In the genomic region with DNA sequence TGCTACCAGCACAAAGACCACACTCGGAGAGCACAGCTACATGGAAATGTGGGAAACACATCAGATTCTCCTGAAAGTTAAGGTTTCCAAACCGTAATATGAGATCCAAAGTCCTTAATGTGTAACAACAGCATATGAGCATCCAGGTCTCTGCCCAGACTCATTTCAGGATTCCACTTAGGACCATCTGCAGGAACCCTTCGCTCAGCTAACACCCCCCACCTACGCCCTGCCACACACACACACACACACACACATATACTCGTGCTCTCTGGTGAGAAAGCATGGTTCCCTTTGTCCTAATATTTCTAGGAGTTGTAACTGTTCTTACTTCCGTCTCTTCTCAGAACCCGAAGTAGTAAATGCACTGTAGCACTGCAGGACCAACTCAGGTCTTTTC, we compare ENCODE assay signal across 14 mouse cellular contexts.
DNase-seq lines count a peak whose midpoint lies in the region; ATAC-seq and TF ChIP-seq lines count a peak whose summit lies in the region.
"Had no signal": no experiment of that assay in that cellular context is flagged by ENCODE, and none has a peak within 500 bp of the region (broad histone marks: within the 10 kb centered on the region; RNA-seq: fewer than 3 reads in every experiment).

No protein-coding gene starts in this region.

- no peak for TF ChIP-seq CTCF in liver, adult 2 months (IDR thresholded peaks at IDR 0.05; ENCODE audit: low read depth, low read length)
- TF ChIP-seq CTCF in heart, postnatal 0 days (IDR thresholded peaks at IDR 0.05; ENCODE audit: low read depth), result no peak

- H3K27me3 ChIP-seq in heart, embryonic 10.5 days (ENCODE audit: insufficient read depth, poor library complexity, severe bottlenecking), result no peaks in the 10 kb centered on the region
- H3K27me3 ChIP-seq in liver, adult 2 months (ENCODE audit: control insufficient read depth, insufficient read depth, low read length), result no peaks in the 10 kb centered on the region
- no peaks in the 10 kb centered on the region for H3K27me3 ChIP-seq in liver, embryonic 12.5 days (replicated peaks)
- H3K27me3 ChIP-seq in heart, postnatal 0 days (ENCODE audit: control insufficient read depth, insufficient read depth, low read length), result no peaks in the 10 kb centered on the region
- no peaks in the 10 kb centered on the region for H3K27me3 ChIP-seq in stomach, embryonic 14.5 days (ENCODE audit: control insufficient read depth, insufficient read depth, low read length)

- H3K4me2 ChIP-seq in liver, embryonic 12.5 days, result no peak overlapping the region
- no peak overlapping the region for H3K4me2 ChIP-seq in heart, postnatal 0 days (ENCODE audit: low read depth, low read length)
- H3K4me2 ChIP-seq in stomach, embryonic 14.5 days (replicated peaks; ENCODE audit: low read depth, low read length), result no peak overlapping the region
- H3K4me2 ChIP-seq: midbrain, embryonic 11.5 days had no signal

- H3K9me3 ChIP-seq in heart, embryonic 10.5 days, result no peaks in the 10 kb centered on the region
- H3K9me3 ChIP-seq in liver, embryonic 12.5 days (replicated peaks), result no peaks in the 10 kb centered on the region
- no peaks in the 10 kb centered on the region for H3K9me3 ChIP-seq in heart, postnatal 0 days (replicated peaks; ENCODE audit: control insufficient read depth, low read length)
- H3K9me3 ChIP-seq in stomach, embryonic 14.5 days (ENCODE audit: control insufficient read depth, low read depth, low read length), result no peaks in the 10 kb centered on the region

- H3K4me3 ChIP-seq in heart, embryonic 10.5 days, result no peak overlapping the region
- H3K4me3 ChIP-seq in liver, adult 2 months (ENCODE audit: insufficient read depth, low read depth, low read length), result no peak overlapping the region
- no peak overlapping the region for H3K4me3 ChIP-seq in liver, embryonic 12.5 days
- H3K4me3 ChIP-seq in heart, postnatal 0 days (ENCODE audit: low read depth, low read length), result no peak overlapping the region
- H3K4me3 ChIP-seq in stomach, embryonic 14.5 days (ENCODE audit: low read depth, low read length), result no peak overlapping the region

- no peaks in the 10 kb centered on the region for H3K36me3 ChIP-seq in heart, embryonic 10.5 days
- H3K36me3 ChIP-seq in liver, adult 2 months (ENCODE audit: control insufficient read depth, insufficient read depth, low read length), result no peaks in the 10 kb centered on the region; the same call in 1 of the 2 replicates
- no peaks in the 10 kb centered on the region for H3K36me3 ChIP-seq in liver, embryonic 12.5 days
- H3K36me3 ChIP-seq in heart, postnatal 0 days (replicated peaks; ENCODE audit: control insufficient read depth, insufficient read depth, low read length), result no peaks in the 10 kb centered on the region
- no peaks in the 10 kb centered on the region for H3K36me3 ChIP-seq in stomach, embryonic 14.5 days (ENCODE audit: control insufficient read depth, insufficient read depth, low read length)

- WGBS in heart, embryonic 10.5 days, result 72% methylated on average over 7 of the region's 7 CpGs
- 72% methylated on average over 7 of the region's 7 CpGs for WGBS in liver, adult 2 months
- 55% methylated on average over 7 of the region's 7 CpGs for WGBS in liver, embryonic 12.5 days (ENCODE audit: insufficient replicate concordance)
- 68% methylated on average over 7 of the region's 7 CpGs for WGBS in heart, postnatal 0 days
- 58% methylated on average over 7 of the region's 7 CpGs for WGBS in stomach, embryonic 14.5 days

- H3K4me1 ChIP-seq in heart, embryonic 10.5 days, result peaks cover 38% of the 10 kb centered on the region
- H3K4me1 ChIP-seq in liver, adult 2 months (ENCODE audit: control insufficient read depth, insufficient read depth, low read length), result peaks cover 22% of the 10 kb centered on the region
- 0 out of 2 replicates have a peak, but pooled peaks cover 10% of the 10 kb centered on the region for H3K4me1 ChIP-seq in liver, embryonic 12.5 days
- peaks cover 43% of the 10 kb centered on the region for H3K4me1 ChIP-seq in heart, postnatal 0 days (ENCODE audit: control insufficient read depth, insufficient read depth)
- H3K4me1 ChIP-seq in stomach, embryonic 14.5 days (ENCODE audit: control insufficient read depth, insufficient read depth, low read length), result peaks cover 31% of the 10 kb centered on the region

- no peak for TF ChIP-seq EP300 in heart, postnatal 0 days (IDR thresholded peaks at IDR 0.05; ENCODE audit: low read depth)

- no peak for ATAC-seq in liver, embryonic 12.5 days
- ATAC-seq in heart, postnatal 0 days (ENCODE audit: insufficient read depth, low read depth), result no peak
- ATAC-seq in stomach, embryonic 14.5 days (ENCODE audit: insufficient number of reproducible peaks, insufficient read depth, low FRiP score, low read depth), result no peak
- ATAC-seq: forebrain, embryonic 14.5 days had no signal

- peaks cover 46% of the 10 kb centered on the region for H3K79me2 ChIP-seq in liver, adult 2 months (ENCODE audit: control insufficient read depth, insufficient read depth, low read length)

- peak; percentile 66 for DNase-seq in heart, embryonic 10.5 days (ENCODE audit: low spot score)
- no peak for DNase-seq in heart, adult 18-20 months
- DNase-seq in liver, adult 2 months (ENCODE audit: extremely low read depth, low read depth, low spot score), result no peak
- DNase-seq in heart, postnatal 0 days (ENCODE audit: low spot score), result no peak
- no peak for DNase-seq in cerebellum, adult 11 months
- DNase-seq in neural tube, embryonic 10.5 days (ENCODE audit: extremely low spot score, low spot score), result no peak
- DNase-seq: cerebellum, adult 9-10 months; kidney, adult 11 months; retina, postnatal 1 day had no signal

- H3K9ac ChIP-seq in liver, adult 2 months (ENCODE audit: low read depth, low read length), result no peak overlapping the region
- H3K9ac ChIP-seq in liver, embryonic 12.5 days, result no peak overlapping the region
- no peak overlapping the region for H3K9ac ChIP-seq in heart, postnatal 0 days (replicated peaks; ENCODE audit: low read depth, low read length)
- no peak overlapping the region for H3K9ac ChIP-seq in stomach, embryonic 14.5 days (replicated peaks; ENCODE audit: low read depth, low read length)
- H3K9ac ChIP-seq: liver, embryonic 14.5 days had no signal

- peak overlapping the region; percentile 47 for H3K27ac ChIP-seq in heart, embryonic 10.5 days
- 0 out of 2 replicates have a peak overlapping the region, but pooled peaks have one; percentile 19 for H3K27ac ChIP-seq in liver, adult 2 months (replicated peaks; ENCODE audit: insufficient read depth, low read depth, low read length)
- no peak overlapping the region for H3K27ac ChIP-seq in liver, embryonic 12.5 days
- peak overlapping the region; percentile 62 for H3K27ac ChIP-seq in heart, postnatal 0 days (ENCODE audit: low read depth)
- peak overlapping the region; percentile 13; the same call in 1 of the 2 replicates for H3K27ac ChIP-seq in stomach, embryonic 14.5 days (ENCODE audit: low read length)
- H3K27ac ChIP-seq: liver, embryonic 14.5 days had no signal

- no peak for TF ChIP-seq POLR2A in liver, adult 2 months (IDR thresholded peaks at IDR 0.05; ENCODE audit: extremely low read depth, insufficient read depth, low read length)
